Mouse (Mus musculus) adrenal gland, postnatal 25 days (tissue): ENCODE data around the gene Pnck. TPM values are rescaled to one million over a fixed set of nuclear protein-coding genes. Genes with fewer than 3 reads are reported as not detected.
A peak's percentile ranks its signal among the peaks of the same experiment; 100 is the strongest.

Source experiments
- DNase-seq: peaks from one replicate; pipeline ENCODE4 v3.0.0; 2021; ENCODE audit warnings: mixed read lengths
- total RNA-seq: library from RNA; stranded (reverse); gene quantifications from 2 replicates; pipeline ENCODE4 v1.2.3, GENCODE M21; 2021

The Pnck gene
- total RNA-seq, 1 experiment from 2014 or later: 9.4 TPM

DNA sequence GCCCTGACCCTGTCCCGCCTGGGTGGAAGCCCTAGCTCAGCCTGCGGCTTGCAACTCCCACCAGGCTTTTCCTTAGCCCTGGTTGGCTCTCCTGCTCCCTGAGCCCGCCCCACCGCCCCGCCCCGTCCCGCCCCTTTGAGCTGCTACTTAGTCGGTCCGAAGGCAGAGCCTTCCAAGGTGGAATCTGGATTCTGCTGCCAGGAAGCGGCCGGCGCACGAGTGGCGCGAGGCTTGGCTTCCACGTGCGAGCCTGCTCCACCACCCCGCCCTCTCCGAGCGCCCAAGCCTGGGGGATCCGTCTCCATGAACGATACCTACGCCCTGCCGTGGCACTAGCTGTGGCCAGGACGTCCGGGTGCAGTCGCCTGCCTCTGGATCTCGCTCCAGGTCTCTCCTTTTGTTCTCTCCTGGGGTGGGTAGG, 20.7 kb downstream of the Pnck start, which contains the start of gene Dusp9:
TSS of gene Dusp9 (plus strand) at position 165 of the 421 bp plus-strand sequence.
- peak; percentile 37 for DNase-seq

DNA sequence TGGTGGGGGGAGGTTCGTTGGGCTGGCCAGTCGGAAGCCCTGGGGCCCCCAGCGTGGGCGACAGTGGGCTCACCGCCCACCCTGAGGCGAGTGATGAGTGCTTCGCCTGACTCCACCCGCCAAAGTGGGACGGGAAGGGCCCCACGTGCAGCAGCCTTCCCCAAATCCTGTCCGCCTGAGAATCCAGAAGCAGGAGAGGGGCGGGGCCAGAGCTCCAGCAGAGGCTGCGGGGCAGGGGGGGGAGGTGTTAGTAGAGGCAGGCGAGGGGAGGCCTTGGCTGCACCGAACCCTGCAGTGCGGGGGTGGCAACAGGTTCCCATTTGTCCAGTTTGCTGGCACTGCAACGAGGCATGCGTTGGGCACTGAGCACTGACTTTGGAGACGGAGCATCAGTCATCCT, 22.5 kb downstream of the Pnck start:
- no peak for DNase-seq

DNA sequence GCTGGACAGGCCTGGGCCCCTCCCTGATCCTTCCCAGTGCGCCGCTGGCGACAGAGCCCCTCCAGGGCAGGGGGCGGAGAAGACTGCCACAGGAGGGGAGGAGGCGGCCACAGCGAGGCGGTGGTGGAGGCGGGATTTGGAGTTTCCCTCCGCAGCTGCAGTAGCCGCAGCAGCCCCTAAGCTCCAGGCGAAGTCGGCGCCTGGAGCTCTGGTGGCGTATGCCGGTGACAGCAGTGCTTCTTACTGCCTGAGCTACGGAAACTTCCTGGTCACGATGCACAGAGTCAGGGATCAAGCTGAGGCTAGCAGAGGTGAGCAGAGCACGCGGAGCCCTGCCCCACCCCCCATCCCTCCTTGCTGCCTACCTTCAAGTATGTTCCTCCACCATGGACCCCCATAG, 24.5 kb downstream of the Pnck start:
- no peak for DNase-seq

DNA sequence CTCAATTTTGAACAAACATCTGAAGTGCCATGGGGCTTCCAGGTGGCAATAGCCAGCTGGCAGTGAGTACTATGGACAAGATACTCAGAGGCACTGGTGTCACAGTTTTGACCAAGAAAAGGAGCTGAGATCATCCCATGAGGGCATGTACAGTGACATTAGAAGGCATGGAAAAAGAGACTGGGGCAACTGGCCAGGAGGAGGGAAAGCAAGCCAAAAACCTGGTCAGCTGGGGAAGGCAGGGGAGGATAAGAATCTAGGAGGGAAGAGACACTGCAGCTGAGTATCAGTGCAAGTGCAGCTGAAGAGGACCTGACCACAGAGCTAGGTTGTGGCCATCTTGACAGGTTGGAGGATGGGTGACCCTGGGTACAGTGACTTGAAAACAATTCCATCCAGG, 32.9 kb downstream of the Pnck start:
- DNase-seq: no peak

- DNase-seq: no peak
Observed at GRCm38 (mm10) chrX:73619890-73620289, 40.0 kb downstream of the Pnck start.

DNA sequence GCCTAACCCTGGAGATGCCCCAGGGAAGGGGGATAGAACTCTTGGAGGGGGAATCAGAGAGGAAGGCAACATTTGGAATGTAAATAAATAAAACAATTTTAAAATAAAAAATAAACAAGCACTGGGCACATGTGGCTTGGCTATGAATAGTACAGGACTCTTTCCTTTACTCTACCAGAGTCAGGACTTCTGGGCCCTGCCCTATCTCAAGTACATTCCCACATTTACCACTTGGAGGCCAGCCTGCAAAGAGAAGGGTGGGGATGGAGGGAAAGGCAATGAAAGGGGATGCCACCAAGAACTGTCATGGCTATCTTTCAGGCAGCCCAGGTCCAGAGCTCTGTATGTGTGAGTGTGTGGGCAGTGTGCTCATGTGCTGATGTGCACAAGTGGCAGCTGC, 40.5 kb downstream of the Pnck start:
- DNase-seq: no peak

DNA sequence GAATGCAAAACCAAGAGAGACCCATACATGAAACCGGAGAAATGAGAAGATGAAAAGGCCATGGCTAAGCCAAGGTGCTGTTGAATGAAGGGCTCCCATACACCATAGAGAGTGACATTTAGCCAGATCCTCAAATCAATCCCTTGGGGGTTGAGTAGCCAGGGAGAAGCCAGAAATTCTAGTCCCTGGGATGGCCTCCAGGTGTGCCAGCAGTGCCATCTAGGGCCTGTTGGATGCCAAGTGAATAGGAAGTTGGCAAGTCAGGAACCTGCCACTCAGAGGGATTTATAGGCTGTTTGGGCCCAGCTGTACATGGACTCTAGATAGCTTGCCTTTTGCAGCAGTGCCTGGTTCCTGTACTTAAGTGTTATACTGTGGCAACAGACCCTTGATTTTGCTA, 44.0 kb downstream of the Pnck start:
- DNase-seq: no peak

DNA sequence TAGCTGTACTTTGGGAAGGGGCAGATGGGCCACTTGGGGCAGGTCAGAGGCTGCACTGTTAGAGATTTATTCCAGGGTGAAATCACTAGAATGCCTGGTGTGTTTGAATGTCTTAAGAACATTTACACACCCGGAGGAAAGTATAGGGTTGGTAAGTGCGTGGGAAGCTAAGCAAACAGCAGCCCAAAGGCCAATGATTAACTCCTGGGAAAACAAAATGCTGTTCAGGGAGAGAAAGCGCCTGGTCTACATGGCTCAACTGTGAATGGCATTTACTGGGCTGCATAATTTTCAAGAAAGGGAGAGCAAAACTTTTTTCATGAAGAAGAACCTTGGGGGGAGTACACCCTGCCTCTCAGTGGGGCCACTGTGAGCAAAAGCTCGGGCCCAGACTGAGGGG, 46.3 kb downstream of the Pnck start:
- no peak for DNase-seq

Other genes starting within 250 kb of the Pnck start
- gene Zfp92, start 249.0 kb downstream of the Pnck start, total RNA-seq: 0.19 and 0.24 TPM in 2 replicates
- not detected in 2 replicates for gene Trex2, start 224.8 kb downstream of the Pnck start, total RNA-seq
- gene Haus7, start 201.1 kb downstream of the Pnck start, total RNA-seq: 27.7 and 31.8 TPM in 2 replicates
- 185 and 205 TPM in 2 replicates for gene Bgn, start 176.5 kb downstream of the Pnck start, total RNA-seq
- 38.1 and 43.3 TPM in 2 replicates for gene Atp2b3, start 157.0 kb downstream of the Pnck start, total RNA-seq
- 0.33 and 0.88 TPM in 2 replicates for gene Dusp9, start 20.7 kb downstream of the Pnck start, total RNA-seq
- gene Slc6a8, start 13.0 kb upstream of the Pnck start, total RNA-seq: 64.2 and 70.4 TPM in 2 replicates
- 250 and 262 TPM in 2 replicates for gene Bcap31, start 56.1 kb upstream of the Pnck start, total RNA-seq
- 29.7 and 37.0 TPM in 2 replicates for gene Abcd1, start 56.5 kb upstream of the Pnck start, total RNA-seq
- 0.52 and 0.57 TPM in 2 replicates for gene Plxnb3, start 97.0 kb upstream of the Pnck start, total RNA-seq
- 0.43 and 0.52 TPM in 2 replicates for gene Srpk3, start 114.3 kb upstream of the Pnck start, total RNA-seq
- 378 and 448 TPM in 2 replicates for gene Idh3g, start 126.8 kb upstream of the Pnck start, total RNA-seq
- gene Ssr4, start 126.9 kb upstream of the Pnck start, total RNA-seq: 145 and 162 TPM in 2 replicates
- gene Pdzd4, start 164.9 kb upstream of the Pnck start, total RNA-seq: 3.1 and 4.6 TPM in 2 replicates
- not detected in 2 replicates for gene Avpr2, start 232.0 kb upstream of the Pnck start, total RNA-seq
- gene L1cam, start 236.0 kb upstream of the Pnck start, total RNA-seq: 13.5 and 15.2 TPM in 2 replicates